Mouse (Mus musculus) midbrain, embryonic 12.5 days (tissue): ENCODE measurements around the gene Kcnmb2. TPM values are rescaled to one million over a fixed set of nuclear protein-coding genes. Genes with fewer than 3 reads are reported as not detected.

ENCODE experiments used
- ATAC-seq: fragments of 200-750 bp; cut with Nextera tagmentation; 2 replicates; pipeline ENCODE4 v1.8.0; 2017; ENCODE audit warnings: low read depth, moderate TSS enrichment, moderate library complexity; ENCODE audit not compliant: low FRiP score
- H3K27ac ChIP-seq: fragments of 300-500 bp; sonication (generic); replicated peaks from 2 replicates; pipeline ENCODE4 v1.5.1; 2016; ENCODE audit warnings: mild to moderate bottlenecking
- H3K27me3 ChIP-seq: fragments of 300-500 bp; sonication (generic); 2 replicates; pipeline ENCODE4 v1.6.1; 2016; ENCODE audit warnings: mild to moderate bottlenecking
- H3K36me3 ChIP-seq: fragments of 300-500 bp; sonication (generic); 2 replicates; pipeline ENCODE4 v1.6.1; 2016
- H3K4me1 ChIP-seq: fragments of 300-500 bp; sonication (generic); 2 replicates; pipeline ENCODE4 v1.6.1; 2016
- H3K4me2 ChIP-seq: fragments of 300-500 bp; sonication (generic); replicated peaks from 2 replicates; pipeline ENCODE4 v1.6.1; 2016; ENCODE audit warnings: mild to moderate bottlenecking, moderate library complexity
- H3K4me3 ChIP-seq: fragments of 300-500 bp; sonication (generic); 2 replicates; pipeline ENCODE4 v1.5.1; 2016; ENCODE audit warnings: mild to moderate bottlenecking
- H3K9ac ChIP-seq: fragments of 300-500 bp; sonication (generic); replicated peaks from 2 replicates; pipeline ENCODE4 v1.6.1; 2016; ENCODE audit warnings: mild to moderate bottlenecking, moderate library complexity
- H3K9me3 ChIP-seq: fragments of 300-500 bp; sonication (generic); 2 replicates; pipeline ENCODE4 v1.6.1; 2016; ENCODE audit warnings: mild to moderate bottlenecking
- WGBS: fragments of 180-500 bp; shearing (Covaris S2); methylation state at CpG from one replicate; pipeline ENCODE4 v1.1.7; 2016; 5-methylcytosine and 5-hydroxymethylcytosine counted together
- polyA plus RNA-seq: library from polyadenylated mRNA; unstranded; fragments of >200 nt; fragmentation: Nextera tagmentation; extraction: Ambion mirVana; gene quantifications from 2 replicates; pipeline ENCODE4 v1.2.1, GENCODE M21; 2016

The Kcnmb2 gene
- polyA plus RNA-seq, 1 experiment from 2014 or later: 2.4 TPM

- ATAC-seq: no peak
- 71% methylated on average over 14 of the region's 14 CpGs for WGBS
- H3K27ac ChIP-seq: no peak overlapping the region
These were observed 247.7 kb downstream of the Kcnmb2 start for GRCm38 (mm10) chr3:32149851-32150570.

GRCm38 (mm10) chr3:32180519-32180918 is 278.2 kb downstream of the Kcnmb2 start:
- Histone ChIP-seq H3K4me2 (no peak overlapping the region), H3K9me3 (no peaks in the 10 kb centered on the region), H3K9ac (no peak overlapping the region), H3K27me3 (no peaks in the 10 kb centered on the region), H3K4me1 (no peaks in the 10 kb centered on the region), H3K27ac (no peak overlapping the region), H3K4me3 (no peak overlapping the region), H3K36me3 (no peaks in the 10 kb centered on the region)
- ATAC-seq: no peak
- WGBS: 76% methylated on average over 6 of the region's 6 CpGs

More at GRCm38 (mm10) chr3:32149851-32150570, 247.7 kb downstream of the Kcnmb2 start:
- Histone ChIP-seq H3K4me3 (no peak overlapping the region), H3K9me3 (no peaks in the 10 kb centered on the region), H3K4me2 (no peak overlapping the region), H3K4me1 (no peaks in the 10 kb centered on the region), H3K27me3 (no peaks in the 10 kb centered on the region), H3K9ac (no peak overlapping the region), H3K36me3 (no peaks in the 10 kb centered on the region)

- Histone ChIP-seq H3K27ac (no peak overlapping the region), H3K4me1 (no peaks in the 10 kb centered on the region), H3K27me3 (no peaks in the 10 kb centered on the region), H3K9ac (no peak overlapping the region), H3K4me2 (no peak overlapping the region), H3K36me3 (no peaks in the 10 kb centered on the region), H3K4me3 (no peak overlapping the region), H3K9me3 (no peaks in the 10 kb centered on the region)
- WGBS: 66% methylated on average over 2 of the region's 2 CpGs
- no peak for ATAC-seq
These were observed 283.7 kb downstream of the Kcnmb2 start for GRCm38 (mm10) chr3:32185855-32186522.

GRCm38 (mm10) chr3:32188521-32188920 is 286.2 kb downstream of the Kcnmb2 start:
- Histone ChIP-seq H3K27me3 (no peaks in the 10 kb centered on the region), H3K9ac (no peak overlapping the region), H3K4me1 (no peaks in the 10 kb centered on the region), H3K9me3 (no peaks in the 10 kb centered on the region), H3K27ac (no peak overlapping the region), H3K4me3 (no peak overlapping the region), H3K4me2 (no peak overlapping the region), H3K36me3 (no peaks in the 10 kb centered on the region)
- WGBS: 27% methylated on average over 5 of the region's 5 CpGs
- peak; percentile 72; the same call in 1 of the 2 replicates for ATAC-seq

- H3K4me1 ChIP-seq: no peaks in the 10 kb centered on the region
- no peak overlapping the region for H3K4me3 ChIP-seq
- H3K4me2 ChIP-seq: no peak overlapping the region
- WGBS: 100% methylated on average over 2 of the region's 2 CpGs
- H3K27ac ChIP-seq: no peak overlapping the region
- no peaks in the 10 kb centered on the region for H3K9me3 ChIP-seq
- no peak for ATAC-seq
- H3K27me3 ChIP-seq: no peaks in the 10 kb centered on the region
- H3K9ac ChIP-seq: no peak overlapping the region
- H3K36me3 ChIP-seq: no peaks in the 10 kb centered on the region
These were observed 286.6 kb downstream of the Kcnmb2 start for GRCm38 (mm10) chr3:32188955-32189354.

- Histone ChIP-seq H3K36me3 (no peaks in the 10 kb centered on the region), H3K9ac (no peak overlapping the region), H3K4me3 (no peak overlapping the region), H3K9me3 (no peaks in the 10 kb centered on the region), H3K27ac (peak overlapping the region; percentile 15; the same call in 1 of the 2 replicates), H3K27me3 (no peaks in the 10 kb centered on the region), H3K4me1 (no peaks in the 10 kb centered on the region), H3K4me2 (no peak overlapping the region)
- WGBS: 57% methylated on average over 5 of the region's 5 CpGs
- ATAC-seq: peak; percentile 78
These were observed 287.6 kb downstream of the Kcnmb2 start for GRCm38 (mm10) chr3:32189956-32190355.

GRCm38 (mm10) chr3:32194014-32194413 is 291.7 kb downstream of the Kcnmb2 start:
- Histone ChIP-seq H3K4me1 (no peaks in the 10 kb centered on the region), H3K36me3 (no peaks in the 10 kb centered on the region), H3K9me3 (no peaks in the 10 kb centered on the region), H3K27me3 (no peaks in the 10 kb centered on the region), H3K27ac (no peak overlapping the region), H3K4me3 (no peak overlapping the region), H3K9ac (no peak overlapping the region), H3K4me2 (no peak overlapping the region)
- ATAC-seq: no peak
- 91% methylated on average over 5 of the region's 5 CpGs for WGBS

GRCm38 (mm10) chr3:32226755-32227154 is 324.4 kb downstream of the Kcnmb2 start:
- no peak overlapping the region for H3K9ac ChIP-seq
- ATAC-seq: no peak

GRCm38 (mm10) chr3:32236766-32237165 is 334.5 kb downstream of the Kcnmb2 start:
- Histone ChIP-seq H3K4me3 (no peak overlapping the region), H3K9ac (no peak overlapping the region), H3K4me1 (no peaks in the 10 kb centered on the region), H3K36me3 (no peaks in the 10 kb centered on the region), H3K27me3 (no peaks in the 10 kb centered on the region), H3K4me2 (no peak overlapping the region), H3K9me3 (0 out of 2 replicates have a peak, but pooled peaks cover 5% of the 10 kb centered on the region), H3K27ac (no peak overlapping the region)
- no peak for ATAC-seq
- WGBS: 88% methylated on average over 5 of the region's 5 CpGs

More at GRCm38 (mm10) chr3:32226755-32227154, 324.4 kb downstream of the Kcnmb2 start:
- Histone ChIP-seq H3K36me3 (no peaks in the 10 kb centered on the region), H3K4me2 (no peak overlapping the region), H3K4me3 (no peak overlapping the region), H3K4me1 (0 out of 2 replicates have a peak, but pooled peaks cover 3% of the 10 kb centered on the region), H3K27ac (no peak overlapping the region), H3K9me3 (no peaks in the 10 kb centered on the region), H3K27me3 (no peaks in the 10 kb centered on the region)
- WGBS: 93% methylated on average over 2 of the region's 2 CpGs
